Mouse (Mus musculus) cerebellum, adult 2 months (tissue): ENCODE results near the gene Krtap17-1. TPM values are rescaled to one million over a fixed set of nuclear protein-coding genes. Genes with fewer than 3 reads are reported as not detected.

ENCODE experiments used
- DNase-seq, 2 experiments: peaks; one replicate each; pipeline ENCODE4 v3.0.0; 2021
- H3K27ac ChIP-seq: fragments of 200-500 bp; 2 replicates; pipeline ENCODE4 v1.5.1; 2012; ENCODE audit warnings: low read length, control low read depth, inconsistent platforms; ENCODE audit not compliant: insufficient read depth
- H3K27me3 ChIP-seq: fragments of 200-500 bp; 2 replicates; pipeline ENCODE4 v1.6.1; 2012; ENCODE audit warnings: inconsistent platforms, mild to moderate bottlenecking, low read length, moderate library complexity; ENCODE audit not compliant: control insufficient read depth, insufficient read depth
- H3K4me1 ChIP-seq: fragments of 200-500 bp; 2 replicates; pipeline ENCODE4 v1.6.1; 2011; ENCODE audit warnings: low read length; ENCODE audit not compliant: control insufficient read depth, insufficient read depth
- H3K4me3 ChIP-seq: fragments of 200-500 bp; replicated peaks from 2 replicates; pipeline ENCODE3; 2011; ENCODE audit warnings: mild to moderate bottlenecking, low read depth, low read length, control low read depth; ENCODE audit not compliant: insufficient read depth
- CTCF ChIP-seq: fragments of 200-500 bp; IDR thresholded peaks from 2 replicates; pipeline ENCODE4 v1.5.1; 2011; ENCODE audit warnings: low read depth, mild to moderate bottlenecking, control low read depth, low read length, moderate library complexity, borderline replicate concordance; ENCODE audit not compliant: insufficient read depth
- POLR2A ChIP-seq: fragments of 200-500 bp; IDR thresholded peaks from 2 replicates; pipeline ENCODE4 v1.6.1; 2011; ENCODE audit warnings: low read length, control low read depth, borderline replicate concordance; ENCODE audit not compliant: insufficient read depth
- WGBS: fragments of 180-500 bp; shearing (Covaris S2); methylation state at CpG from one replicate; pipeline ENCODE4 v1.1.7; 2018; 5-methylcytosine and 5-hydroxymethylcytosine counted together
- polyA plus RNA-seq: library from polyadenylated mRNA; depleted of rRNA; stranded (reverse); fragments of >200 nt; gene quantifications from 2 replicates; pipeline ENCODE4 v1.2.3, GENCODE M21; 2012

Krtap17-1 gene
- polyA plus RNA-seq, 1 experiment, result 0.80 TPM

DNA sequence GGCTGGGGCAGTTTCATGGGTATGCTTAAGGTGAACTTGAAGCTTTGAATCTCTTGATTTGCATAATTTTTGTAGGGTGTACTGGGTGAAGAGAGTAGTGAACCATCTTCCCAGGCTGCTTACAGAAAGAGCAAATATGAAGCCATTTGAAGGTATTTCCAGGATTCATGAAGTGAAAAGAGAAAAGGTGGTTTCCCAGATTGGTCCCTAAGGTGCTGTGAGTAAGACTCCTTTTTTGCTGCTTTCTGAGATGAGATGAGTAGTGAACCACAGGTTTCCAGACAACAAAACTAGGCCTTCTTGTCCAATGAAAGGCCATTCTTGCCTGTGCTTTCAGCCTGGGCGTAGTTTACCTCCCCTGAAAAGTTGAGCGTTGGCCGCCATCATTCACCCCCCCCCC is 5.3 kb downstream of the Krtap17-1 start:
- H3K4me3 ChIP-seq, result no peak overlapping the region
- no peak for DNase-seq
- 95% methylated on average over 3 of the region's 3 CpGs for whole genome bisulfite sequencing
- TF ChIP-seq CTCF (no peak), POLR2A (no peak)
- no peaks in the 10 kb centered on the region for H3K27me3 ChIP-seq
- no peak overlapping the region for H3K27ac ChIP-seq
- H3K4me1 ChIP-seq, result peaks cover 15% of the 10 kb centered on the region

DNA sequence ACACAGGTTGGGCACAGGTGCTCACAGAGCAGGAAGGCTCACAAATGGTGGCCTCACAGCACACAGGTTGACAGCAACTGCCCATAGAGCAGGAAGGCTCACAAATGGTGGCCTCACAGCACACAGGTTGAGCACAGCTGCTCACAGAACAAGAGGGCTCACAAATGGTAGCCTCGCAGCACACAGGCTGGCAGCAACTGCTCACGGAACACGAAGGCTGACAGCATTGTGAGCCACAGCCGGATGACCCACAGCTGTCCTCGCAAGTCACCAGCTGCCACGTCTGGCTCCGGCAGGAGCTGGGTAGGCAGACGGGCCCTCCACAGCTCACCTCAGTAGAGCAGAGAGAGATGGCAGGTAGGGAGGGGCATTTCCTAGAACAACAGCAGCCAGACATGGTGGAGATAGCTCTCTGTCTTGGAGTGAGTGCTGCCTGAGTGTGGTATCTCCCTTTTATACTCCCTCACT is 7.6 kb downstream of the Krtap17-1 start, which contains the start of gene Krtap16-1:
Krtap16-1 (minus strand) TSS at position 418 of the 468 bp plus-strand sequence.
- DNase-seq, result no peak
- H3K4me1 ChIP-seq, result peaks cover 15% of the 10 kb centered on the region
- peak within 1 kb of the TSS; percentile 26 for H3K27ac ChIP-seq
- TF ChIP-seq POLR2A (no peak), CTCF (no peak)
- H3K27me3 ChIP-seq, result no peaks in the 10 kb centered on the region
- WGBS, result 71% methylated on average over 8 of the region's 8 CpGs
- no peak within 1 kb of the TSS for H3K4me3 ChIP-seq

DNA sequence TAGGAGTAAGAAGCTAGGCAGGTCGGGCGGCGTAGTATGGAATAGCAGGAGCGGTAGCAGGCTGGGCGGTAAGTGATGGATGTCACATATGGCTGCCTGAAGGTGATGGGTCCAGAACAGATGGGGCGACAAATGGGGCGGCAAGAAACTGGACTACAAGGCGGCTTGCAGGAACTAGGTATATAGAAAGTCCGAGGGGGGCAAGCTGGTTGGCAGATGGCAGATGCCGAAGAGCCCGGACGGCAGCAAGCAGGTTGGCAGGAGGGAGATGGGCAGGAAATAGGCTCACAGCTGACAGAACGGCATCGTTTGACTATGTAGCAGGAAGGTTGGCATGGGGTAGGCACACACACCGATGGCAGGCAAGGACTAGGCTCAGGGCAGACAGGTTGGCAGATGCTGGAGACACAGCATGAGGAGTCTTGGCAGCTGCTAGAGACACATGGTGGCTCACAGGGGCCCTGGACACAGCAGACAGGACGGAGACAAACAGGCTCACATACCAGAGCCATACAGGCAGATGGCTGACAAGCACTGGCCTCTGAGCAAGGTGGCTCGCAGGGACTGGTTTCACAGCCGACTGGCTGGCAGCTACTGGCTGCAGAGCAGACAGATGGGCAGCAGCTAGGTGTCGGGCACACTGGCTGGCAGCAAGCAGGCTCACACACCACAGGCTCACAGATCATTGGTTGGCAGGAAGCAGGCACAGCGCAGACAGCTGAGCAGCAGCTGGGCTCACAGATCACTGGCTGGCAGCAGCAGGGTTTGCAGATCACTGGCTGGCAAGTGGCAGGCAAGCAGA is 8.3 kb downstream of the Krtap17-1 start:
- H3K4me3 ChIP-seq, result no peak overlapping the region
- H3K27ac ChIP-seq, result peak overlapping the region; percentile 26
- H3K27me3 ChIP-seq, result no peaks in the 10 kb centered on the region
- 10% methylated on average over 20 of the region's 20 CpGs for WGBS
- TF ChIP-seq POLR2A (no peak), CTCF (no peak)
- peak; percentile 86 to 91 for DNase-seq
- peaks cover 15% of the 10 kb centered on the region for H3K4me1 ChIP-seq

DNA sequence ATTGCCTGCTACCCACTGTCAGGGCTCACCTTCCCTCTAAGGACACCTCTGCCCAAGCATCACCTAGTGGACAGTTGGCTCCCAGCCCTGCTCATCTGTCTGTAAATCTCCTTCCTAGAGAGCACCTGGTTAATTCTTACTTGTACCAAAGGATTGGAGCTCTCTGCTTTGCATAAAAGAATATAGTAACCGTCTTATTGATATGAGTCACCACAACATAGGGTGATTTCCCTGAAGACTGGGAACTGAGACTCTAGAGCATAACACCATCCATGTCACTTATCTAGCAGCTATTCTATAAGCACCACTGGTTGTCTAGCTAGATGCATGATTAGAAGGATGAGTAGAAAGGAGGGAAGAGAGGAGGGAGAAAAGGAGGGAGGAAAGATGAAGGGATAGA is 10.4 kb downstream of the Krtap17-1 start:
- Histone ChIP-seq H3K4me3 (no peak overlapping the region), H3K27ac (no peak overlapping the region), H3K4me1 (peaks cover 15% of the 10 kb centered on the region), H3K27me3 (no peaks in the 10 kb centered on the region)
- TF ChIP-seq CTCF, result no peak
- TF ChIP-seq POLR2A, result no peak
- 98% methylated on average over 1 of the region's 1 CpGs for WGBS
- DNase-seq, result no peak

DNA sequence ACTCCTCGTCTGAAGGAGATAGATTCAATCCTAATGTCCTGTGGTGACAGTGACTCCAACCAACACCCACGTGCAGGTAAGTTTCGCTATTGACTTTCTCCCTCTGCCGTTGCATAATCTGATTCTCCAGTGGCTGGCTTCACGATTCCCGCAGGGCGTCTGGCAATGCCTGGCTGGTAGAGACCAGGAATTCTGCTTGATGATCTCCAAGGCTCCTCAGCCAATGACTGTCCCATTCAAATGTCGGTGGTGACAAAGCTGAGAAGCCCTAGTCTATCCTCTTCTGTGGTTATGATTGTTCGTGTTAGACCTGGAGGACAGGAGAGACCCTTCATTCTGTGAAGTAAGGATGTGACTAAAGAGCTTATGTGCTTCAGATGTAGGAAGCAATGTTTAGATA is 11.1 kb downstream of the Krtap17-1 start:
- Histone ChIP-seq H3K27me3 (no peaks in the 10 kb centered on the region), H3K27ac (no peak overlapping the region), H3K4me1 (peaks cover 15% of the 10 kb centered on the region), H3K4me3 (no peak overlapping the region)
- DNase-seq, result no peak
- TF ChIP-seq CTCF (no peak), POLR2A (no peak)
- WGBS, result 93% methylated on average over 9 of the region's 9 CpGs

DNA sequence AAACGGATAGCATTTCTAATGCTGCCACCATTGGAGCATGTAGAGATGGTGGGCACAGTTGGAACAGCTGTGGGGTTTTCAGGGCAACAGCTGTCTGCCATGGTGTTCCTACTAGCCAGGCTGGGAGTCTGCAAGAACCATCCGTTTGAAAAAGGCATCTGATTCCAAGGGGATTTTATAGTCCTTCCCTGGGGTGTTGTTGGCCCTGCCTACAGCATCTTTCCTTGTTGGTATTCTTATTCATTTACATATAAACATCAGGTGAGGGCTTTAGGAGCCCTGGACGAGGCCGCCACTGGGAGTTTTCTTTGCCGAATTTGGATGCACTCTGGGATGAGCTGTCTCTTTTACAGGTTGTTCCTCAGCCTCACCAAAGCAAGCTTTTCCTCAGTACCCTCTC is 14.8 kb downstream of the Krtap17-1 start, which contains the start of gene Krtap29-1:
Krtap29-1 (minus strand) TSS at position 101 of the 400 bp plus-strand sequence.
- 59% methylated on average over 5 of the region's 5 CpGs for WGBS
- no peak for DNase-seq
- no peak within 1 kb of the TSS for H3K4me3 ChIP-seq
- no peak within 1 kb of the TSS for H3K27ac ChIP-seq
- no peak for TF ChIP-seq CTCF
- no peak for TF ChIP-seq POLR2A
- H3K27me3 ChIP-seq, result no peaks in the 10 kb centered on the region
- no peaks in the 10 kb centered on the region for H3K4me1 ChIP-seq

DNA sequence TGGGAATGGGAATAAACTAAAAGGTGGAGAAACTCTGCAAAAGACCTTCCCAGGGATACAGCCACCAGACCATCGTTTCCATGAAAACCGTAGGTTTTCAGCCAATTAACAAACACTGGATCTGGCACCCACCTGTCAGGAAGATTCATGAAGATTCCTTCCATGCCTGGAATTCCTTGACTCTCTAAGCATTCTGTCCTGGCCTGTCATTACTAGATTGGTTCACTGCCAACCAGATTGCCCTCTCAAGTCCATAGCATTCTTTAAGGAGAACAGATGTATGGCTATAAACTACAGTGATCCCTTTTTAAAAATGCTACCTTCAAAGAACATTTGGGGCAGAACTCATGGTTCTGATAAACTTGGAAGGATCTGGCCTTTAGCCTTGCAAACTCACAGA is 27.8 kb downstream of the Krtap17-1 start:
- no peak overlapping the region for H3K4me3 ChIP-seq
- TF ChIP-seq POLR2A (no peak), CTCF (no peak)
- 76% methylated on average over 2 of the region's 2 CpGs for WGBS
- no peaks in the 10 kb centered on the region for H3K4me1 ChIP-seq
- H3K27me3 ChIP-seq, result no peaks in the 10 kb centered on the region
- no peak for DNase-seq
- H3K27ac ChIP-seq, result no peak overlapping the region

DNA sequence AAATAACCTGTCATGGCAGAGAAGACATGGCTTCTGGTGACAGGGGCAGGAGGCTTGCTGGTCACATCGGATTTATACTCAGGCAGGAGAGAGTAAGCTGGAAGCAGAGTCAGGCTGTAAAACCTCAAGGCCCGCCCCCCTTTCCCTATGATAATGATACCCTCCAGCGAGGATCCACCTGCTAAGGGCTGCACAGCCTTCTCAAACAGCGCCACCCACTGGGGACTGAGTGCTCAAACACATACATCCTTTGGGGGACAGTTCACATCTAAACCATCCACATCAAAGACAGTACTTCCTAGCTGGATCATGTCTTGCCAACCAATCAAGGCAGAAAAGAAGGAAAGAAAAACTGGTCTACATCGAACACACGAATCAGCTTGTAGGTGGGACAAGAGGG is 29.6 kb downstream of the Krtap17-1 start:
- Histone ChIP-seq H3K4me3 (no peak overlapping the region), H3K4me1 (no peaks in the 10 kb centered on the region), H3K27me3 (no peaks in the 10 kb centered on the region), H3K27ac (no peak overlapping the region)
- 55% methylated on average over 6 of the region's 6 CpGs for WGBS
- DNase-seq, result no peak
- TF ChIP-seq CTCF, result no peak
